Mouse (Mus musculus) heart, postnatal 25 days (tissue): Measurements from ENCODE around the gene Med24. TPM values are rescaled to one million over a fixed set of nuclear protein-coding genes. Genes with fewer than 3 reads are reported as not detected.
A peak's percentile ranks its signal among the peaks of the same experiment; 100 is the strongest.

Experiments used
- DNase-seq: peaks from one replicate; pipeline ENCODE4 v3.0.0; 2022; ENCODE audit warnings: low spot score
- intact Hi-C: fragments of 180-260 bp; cut with DNase I; formaldehyde crosslinking; loops from one replicate; pipeline ENCODE4 v1.15.1; 2025
- total RNA-seq, 2 experiments: library from RNA; stranded (reverse); gene quantifications; 2 replicates each; pipeline ENCODE4 v1.2.3; 2021

Gene Med24
- 10 to 100 TPM; 45.2 to 48.8 TPM for total RNA-seq

DNA sequence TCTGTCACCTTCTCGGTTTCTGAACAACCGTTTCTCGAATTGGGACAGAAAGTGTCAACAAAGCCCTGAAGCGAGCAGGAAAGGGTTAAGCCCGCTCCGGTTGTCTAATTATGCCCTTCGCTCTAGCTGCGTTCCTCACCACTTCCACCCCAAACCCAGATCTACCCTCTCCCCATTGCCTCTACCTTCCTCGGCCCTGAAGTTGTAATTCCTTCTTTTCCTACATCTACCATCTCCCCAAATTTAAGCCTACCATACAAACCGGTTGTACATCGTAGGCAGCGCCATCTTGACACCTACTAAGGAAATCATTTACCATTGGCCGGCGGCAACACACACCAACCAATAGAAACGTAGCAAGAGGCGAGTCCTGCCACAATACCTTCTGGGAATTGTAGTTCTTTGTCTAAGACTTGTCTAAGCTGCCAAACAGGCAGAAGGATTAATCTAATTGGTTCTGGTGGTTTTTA is at the start of gene Med24:
Gene Med24, minus strand, starts transcription at position 317 of the 470 bp plus-strand sequence.
- intact Hi-C loops: no loop called here

DNA sequence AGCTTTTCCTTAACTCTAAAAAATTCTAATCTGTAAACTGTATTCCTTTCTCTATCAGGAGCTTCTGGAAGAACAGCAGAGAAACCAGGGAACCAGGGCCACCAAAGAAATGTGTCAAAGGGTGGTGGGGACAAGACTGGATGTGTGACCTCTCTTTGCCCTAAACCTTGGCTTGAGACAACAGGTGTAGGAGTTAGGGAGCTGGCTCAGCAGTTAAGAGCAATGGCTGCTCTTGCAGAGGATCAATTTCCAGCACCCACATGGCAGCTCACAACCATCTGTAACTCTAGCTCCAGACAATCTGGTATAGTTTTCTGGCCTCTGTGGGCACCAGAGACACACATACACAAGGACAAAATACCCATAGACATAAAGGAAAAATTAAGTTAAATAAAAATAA is 48.7 kb upstream of the Med24 start:
- DNase-seq: no peak
- intact Hi-C loops: no loop called here

More for the DNA sequence above, at the start of gene Med24:
- DNase-seq: peak; percentile 83

DNA sequence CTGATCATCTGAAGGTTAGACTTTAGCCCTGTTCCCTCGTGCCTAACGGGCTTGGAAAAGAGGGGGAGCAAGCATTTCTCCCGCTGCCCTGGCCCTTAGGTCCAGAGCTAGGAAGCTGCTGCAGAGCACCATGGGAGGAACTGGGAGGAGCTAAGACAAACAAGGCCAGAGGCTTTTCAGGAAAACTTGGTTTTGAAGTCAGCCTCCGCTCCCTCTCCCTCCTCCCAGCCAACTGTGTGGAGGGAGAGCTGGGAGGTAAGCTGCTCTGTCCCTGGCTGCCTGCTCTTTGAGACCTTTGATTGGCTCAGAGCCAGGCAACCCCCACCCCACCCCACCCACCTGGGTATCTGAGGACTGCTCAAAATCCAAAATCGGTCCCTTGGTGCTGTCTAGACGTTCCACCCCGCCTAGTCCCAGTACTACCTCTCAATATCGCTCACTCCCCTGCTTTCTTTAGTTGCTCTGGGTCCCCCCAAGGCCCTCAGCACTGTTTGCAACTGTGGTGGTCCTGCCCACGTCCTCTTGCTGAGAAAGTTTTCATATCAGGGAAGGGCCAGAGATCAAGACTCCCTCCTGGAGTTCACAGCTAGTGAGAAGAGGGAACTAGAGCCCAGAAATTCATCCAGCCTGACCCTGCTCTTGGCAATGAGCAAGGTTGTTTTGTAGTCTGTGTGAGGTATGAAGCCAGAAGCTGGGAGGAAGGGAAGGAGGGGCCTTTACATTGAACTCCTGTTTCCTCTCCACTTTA is 47.8 kb upstream of the Med24 start:
- intact Hi-C loops: no loop called here

DNA sequence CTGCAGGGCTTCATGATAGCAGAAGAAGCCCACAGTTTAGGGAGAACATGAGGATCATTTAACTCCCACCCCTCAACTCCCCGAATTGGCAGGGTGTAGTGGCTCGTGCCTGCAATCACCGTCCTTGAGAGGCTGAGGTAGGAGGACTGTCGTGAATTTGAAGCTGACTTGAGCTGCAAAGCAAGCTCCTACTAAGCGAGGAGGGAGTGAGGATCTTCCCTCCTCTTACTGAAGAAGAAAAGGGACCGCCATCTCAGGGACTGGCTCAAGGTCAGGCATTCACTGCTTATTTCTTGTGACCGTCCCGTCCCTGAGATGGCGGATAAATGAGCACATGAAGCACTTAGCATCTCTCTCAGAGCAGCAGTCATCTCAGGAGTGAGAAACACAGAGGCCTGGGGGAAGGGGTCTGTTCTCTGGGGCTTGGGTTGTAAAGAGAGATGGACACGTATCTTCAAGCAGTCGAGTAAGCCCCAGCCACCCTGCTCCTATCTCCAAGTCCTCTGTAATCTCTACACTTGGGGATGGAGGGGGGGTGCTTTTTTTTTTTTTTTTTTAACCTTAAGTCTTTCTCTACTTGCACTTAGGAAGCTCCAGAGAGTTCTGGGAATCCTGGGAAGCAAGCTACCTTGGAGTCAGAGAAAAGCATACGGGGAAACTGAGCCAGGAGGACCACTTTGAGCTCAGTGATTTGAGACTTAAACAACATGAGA is 47.0 kb upstream of the Med24 start:
- intact Hi-C loops: no loop called here
- no peak for DNase-seq

More for the DNA sequence above, 47.8 kb upstream of the Med24 start:
- DNase-seq: peak; percentile 68

DNA sequence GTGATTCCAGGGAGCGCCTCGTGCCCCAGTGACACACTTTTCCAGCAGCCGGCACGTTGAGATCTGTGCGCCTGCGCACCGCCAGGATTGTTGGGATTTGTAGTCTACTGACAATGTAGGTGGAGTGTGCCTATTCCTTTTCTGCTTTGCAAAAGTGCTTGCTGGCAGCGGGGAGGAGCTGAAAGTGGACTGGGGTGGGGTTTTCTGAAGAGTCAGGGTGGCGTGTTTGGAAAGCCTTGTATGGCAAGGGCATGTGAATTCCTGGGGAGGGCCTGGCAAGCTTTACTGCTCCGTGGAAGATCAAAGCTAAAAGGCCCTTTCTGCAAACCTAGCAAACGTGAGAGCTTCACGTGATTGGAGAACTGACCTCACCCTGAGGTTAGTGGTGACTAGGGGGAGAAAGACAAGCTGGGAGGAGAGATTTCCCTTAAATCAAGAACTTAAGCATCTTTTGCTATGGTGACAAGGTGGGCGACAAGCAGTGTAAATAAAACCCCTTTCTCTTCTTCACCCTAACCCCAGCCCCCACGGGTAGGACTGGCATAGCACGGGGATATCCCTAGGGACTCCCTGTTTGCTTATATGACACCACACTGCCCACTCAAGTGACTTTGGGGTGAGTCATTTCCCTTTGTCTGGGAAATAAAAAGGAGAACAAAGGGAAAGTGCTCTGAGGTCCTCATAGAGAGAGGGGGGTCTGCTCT is 46.3 kb upstream of the Med24 start:
- intact Hi-C loops: loop anchor here (1.0 kb wide), 1 partner anchor 8 kb away; no protein-coding TSS in a partner anchor
- peak; percentile 100 for DNase-seq

DNA sequence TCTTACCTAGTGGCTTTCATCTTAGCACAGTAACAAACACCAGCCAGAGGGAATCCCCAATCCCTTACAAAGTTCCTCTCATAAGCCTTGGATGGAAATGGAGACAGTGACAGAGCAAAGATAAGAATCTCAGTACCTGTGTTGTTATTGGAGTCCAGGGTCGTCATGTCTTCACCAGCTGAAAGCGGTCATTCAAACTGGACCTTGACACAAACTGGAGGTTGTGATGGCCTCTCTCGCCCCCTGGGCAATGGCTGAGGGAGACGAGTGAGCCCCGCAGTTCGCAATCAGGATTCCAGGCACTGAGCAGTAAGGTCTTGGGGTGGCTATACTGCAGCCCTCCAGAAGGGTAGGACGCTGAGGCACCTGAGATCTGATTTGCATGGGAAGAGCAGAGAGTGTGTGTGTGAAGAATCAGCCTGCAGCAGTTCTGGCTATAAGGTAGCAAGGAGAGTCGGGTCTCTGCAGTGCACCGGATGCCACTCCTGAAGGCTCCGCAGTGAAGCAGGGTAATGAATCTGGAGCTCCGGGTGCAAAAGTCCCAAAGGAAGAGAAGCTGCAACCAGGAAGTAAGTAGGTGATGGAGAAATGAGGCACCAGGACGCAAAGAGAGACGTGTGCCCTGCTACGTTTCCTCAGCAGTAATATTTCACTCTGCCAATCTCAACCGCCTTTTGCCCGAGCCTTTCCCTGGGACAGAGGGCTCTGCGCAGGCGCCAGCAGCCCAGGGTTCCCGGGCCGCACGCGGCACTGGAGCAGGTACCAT is 45.5 kb upstream of the Med24 start, which contains the start of gene Nr1d1:
Gene Nr1d1, minus strand, starts transcription at position 752 of the 766 bp plus-strand sequence.
- intact Hi-C loops: loop anchor here (1.0 to 5.0 kb wide), 2 partner anchors 9 to 52 kb away; no protein-coding TSS in a partner anchor
- no peak for DNase-seq

DNA sequence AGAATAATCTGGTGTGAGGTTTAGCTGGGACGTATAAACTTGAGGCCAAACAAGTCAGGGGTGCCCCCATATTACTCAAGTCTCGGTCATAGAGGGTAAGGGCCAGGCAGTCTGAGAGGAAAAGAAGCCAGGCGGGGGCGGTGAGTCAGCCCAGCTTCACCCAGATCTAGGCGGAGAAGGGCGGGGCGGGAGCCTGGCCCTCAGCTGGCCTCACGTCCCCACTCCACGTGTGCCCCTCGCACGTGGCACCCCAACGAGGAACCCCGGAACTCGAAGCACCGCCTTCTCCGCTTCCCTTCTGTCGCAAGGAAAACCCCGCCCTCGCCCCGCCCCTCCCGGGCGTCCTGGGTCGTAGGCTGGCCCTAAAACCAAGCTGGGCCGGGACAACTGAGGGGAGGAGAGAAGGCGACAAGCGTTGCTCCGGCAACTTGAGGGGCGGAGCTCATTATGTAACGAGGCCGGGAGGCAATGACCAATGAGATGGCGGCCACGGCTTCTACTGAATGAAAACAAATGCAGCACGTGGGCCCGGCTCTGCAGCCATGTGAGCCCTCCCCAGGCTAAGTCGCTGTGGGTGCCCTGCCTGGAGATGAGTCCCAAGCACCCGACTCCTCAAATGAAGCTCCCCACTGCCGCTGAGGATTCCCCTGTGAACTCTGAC is 44.5 kb upstream of the Med24 start:
- intact Hi-C loops: loop anchor here (2.0 to 5.0 kb wide), 3 partner anchors 13 to 51 kb away; no protein-coding TSS in a partner anchor
- DNase-seq: peak; percentile 100

DNA sequence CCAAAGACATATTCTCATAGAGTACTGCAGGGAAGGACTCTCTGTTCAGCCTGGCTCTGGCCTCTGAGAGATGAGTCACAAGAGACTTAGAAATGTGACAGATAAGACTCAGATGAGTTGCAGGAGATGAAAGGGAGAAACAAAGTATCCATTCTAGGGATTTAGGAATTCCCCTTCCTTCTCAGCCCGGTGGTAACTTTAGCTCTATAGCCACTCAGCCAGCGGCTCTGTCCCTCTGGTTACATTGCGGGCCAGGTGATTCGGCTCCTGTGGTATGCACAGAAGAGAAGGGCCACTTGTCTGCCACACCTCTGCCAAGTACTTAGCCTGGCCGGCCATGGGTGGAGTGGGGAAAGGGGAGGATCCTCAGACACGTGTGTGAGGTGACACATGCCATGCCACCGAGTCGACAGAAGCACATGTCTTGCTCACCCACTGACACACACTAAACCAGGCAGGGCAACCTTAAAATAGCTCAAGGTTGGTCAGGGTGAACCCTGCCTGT is 43.5 kb upstream of the Med24 start:
- DNase-seq: peak; percentile 75
- intact Hi-C loops: loop anchor here (2.0 to 5.0 kb wide), 3 partner anchors 14 to 50 kb away; no protein-coding TSS in a partner anchor

DNA sequence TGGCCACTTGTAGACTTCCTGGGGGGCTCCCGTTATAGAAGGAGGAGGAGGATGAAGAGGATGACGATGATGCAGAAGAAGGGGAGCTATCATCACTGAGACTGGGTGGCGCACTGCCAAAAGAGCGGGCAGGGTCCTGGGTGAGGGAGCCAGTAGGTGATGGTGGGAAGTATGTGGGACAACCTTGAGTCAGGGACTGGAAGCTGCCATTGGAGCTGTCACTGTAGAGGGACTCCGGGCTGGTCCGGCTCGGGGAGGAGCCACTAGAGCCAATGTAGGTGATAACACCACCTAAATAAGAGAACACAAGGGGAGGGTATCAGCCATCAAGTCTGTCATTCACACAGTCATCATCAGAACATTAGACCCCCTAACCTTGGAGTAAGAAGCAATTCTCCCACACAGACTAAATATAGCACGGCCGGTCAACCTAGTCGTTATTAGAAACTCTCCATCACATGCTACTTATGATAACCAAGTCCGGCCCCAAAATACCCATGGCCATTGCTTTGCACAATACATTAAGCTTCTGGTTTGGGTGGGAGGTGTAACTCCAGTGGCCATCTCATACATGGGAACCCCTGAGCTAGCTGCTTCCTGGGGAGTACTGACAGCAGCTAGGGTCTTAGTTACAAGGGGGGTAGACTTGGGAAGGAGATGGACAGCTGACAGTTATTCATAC is 42.8 kb upstream of the Med24 start:
- intact Hi-C loops: loop anchor here (2.0 to 5.0 kb wide), 3 partner anchors 15 to 50 kb away; no protein-coding TSS in a partner anchor
- no peak for DNase-seq

DNA sequence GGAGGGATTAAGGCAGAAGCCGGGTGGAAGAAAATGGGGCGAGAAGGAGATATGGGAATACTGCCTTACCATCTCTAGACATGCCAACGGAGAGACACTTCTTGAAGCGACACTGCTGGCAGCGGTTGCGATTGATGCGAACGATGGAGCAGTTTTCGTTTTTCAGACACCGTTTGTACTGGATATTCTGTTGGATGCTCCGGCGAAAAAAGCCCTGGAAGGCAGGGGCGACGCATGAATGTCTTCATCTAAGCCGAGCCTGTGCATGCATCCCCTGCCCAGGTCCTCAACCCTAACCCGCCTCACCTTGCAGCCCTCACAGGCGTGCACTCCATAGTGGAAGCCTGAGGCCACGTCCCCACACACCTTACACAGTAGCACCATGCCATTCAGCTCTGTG is 41.9 kb upstream of the Med24 start:
- DNase-seq: no peak
- intact Hi-C loops: loop anchor here (5.0 kb wide), 1 partner anchor 49 kb away; no protein-coding TSS in a partner anchor

DNA sequence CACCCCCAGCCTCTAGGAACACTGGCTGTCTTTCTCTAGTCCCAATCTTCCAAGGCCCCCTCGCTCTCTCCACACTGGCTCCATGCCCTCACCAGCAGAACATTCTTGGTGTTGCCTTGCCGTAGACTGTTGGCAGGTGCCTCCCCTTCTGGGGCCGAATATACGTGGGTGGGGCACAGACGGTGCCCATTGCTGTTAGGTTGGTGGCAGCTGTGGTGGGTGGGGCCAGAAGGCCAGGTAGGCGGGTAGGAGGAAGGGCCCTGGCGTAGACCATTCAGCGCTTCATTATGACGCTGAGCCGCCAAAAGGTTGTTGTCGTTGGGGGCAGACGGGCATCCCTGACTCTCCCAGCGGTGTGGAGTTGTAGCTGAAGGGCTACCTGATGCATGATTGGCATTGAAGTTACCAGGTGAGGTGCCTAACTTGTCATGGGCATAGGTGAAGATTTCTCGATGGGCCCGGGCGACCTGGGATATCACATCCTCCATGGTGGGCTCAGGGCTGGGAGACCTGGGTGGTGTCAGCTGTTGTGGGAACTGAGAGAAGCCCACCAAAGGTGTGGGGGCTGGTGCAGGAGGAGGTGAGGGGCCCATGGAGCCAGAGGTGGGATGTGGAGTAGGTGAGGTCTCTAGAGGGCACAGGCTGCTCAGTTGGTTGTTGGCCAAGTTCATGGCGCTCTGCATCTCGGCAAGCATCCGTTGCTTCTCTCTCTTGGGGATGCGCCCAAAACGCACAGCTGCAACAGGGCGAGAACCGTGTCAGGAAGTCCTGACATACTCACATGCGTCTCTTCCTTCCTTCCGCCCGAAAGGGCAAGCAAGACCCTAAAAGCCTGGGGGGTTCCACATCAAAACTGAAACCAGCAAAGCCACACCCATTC is 41.1 kb upstream of the Med24 start:
- intact Hi-C loops: loop anchor here (5.0 kb wide), 1 partner anchor 48 kb away; no protein-coding TSS in a partner anchor
- no peak for DNase-seq

DNA sequence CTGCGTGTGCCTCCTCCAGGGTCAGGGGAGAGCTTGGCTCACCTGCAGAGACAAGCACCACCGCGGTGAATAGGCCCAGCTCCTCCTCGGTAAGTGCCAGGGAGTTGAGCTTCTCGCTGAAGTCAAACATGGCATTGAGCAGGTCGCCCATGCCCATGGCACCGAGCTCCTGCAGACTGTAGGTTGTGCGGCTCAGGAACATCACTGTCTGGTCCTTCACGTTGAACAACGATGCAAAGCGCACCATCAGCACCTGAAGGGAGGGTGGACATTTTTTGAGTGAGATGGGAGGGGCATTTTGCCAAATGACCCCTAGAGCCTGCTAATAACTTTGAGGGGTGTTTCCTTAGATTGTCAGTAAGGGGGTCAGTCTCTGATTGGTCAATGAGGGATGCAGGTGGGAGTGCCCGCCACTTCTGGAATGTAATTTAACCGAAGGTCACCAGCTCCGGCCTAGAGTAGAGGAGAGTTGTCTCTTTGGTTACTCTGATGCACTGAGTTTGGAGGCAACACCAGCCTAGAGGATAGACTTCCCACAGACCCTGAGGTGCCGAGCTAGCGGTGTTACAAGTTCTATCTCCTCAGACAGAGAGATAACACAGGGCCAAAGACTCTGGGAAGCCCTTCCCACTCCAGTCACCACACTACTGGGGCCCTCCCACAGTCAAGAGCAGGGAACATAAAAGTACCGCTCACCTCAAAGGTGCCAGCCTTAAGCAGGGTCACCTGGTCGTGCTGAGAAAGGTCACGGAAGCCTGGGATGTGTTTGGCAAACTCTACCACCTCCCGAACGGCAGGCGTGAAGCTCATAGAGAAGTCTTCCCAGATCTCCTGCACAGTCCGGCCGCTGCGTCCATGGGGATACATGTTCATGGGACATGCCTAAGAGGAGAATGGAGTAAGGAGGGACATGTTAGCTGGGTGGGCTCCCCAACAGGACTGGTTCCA is 40.0 kb upstream of the Med24 start:
- intact Hi-C loops: no loop called here
- DNase-seq: no peak

DNA sequence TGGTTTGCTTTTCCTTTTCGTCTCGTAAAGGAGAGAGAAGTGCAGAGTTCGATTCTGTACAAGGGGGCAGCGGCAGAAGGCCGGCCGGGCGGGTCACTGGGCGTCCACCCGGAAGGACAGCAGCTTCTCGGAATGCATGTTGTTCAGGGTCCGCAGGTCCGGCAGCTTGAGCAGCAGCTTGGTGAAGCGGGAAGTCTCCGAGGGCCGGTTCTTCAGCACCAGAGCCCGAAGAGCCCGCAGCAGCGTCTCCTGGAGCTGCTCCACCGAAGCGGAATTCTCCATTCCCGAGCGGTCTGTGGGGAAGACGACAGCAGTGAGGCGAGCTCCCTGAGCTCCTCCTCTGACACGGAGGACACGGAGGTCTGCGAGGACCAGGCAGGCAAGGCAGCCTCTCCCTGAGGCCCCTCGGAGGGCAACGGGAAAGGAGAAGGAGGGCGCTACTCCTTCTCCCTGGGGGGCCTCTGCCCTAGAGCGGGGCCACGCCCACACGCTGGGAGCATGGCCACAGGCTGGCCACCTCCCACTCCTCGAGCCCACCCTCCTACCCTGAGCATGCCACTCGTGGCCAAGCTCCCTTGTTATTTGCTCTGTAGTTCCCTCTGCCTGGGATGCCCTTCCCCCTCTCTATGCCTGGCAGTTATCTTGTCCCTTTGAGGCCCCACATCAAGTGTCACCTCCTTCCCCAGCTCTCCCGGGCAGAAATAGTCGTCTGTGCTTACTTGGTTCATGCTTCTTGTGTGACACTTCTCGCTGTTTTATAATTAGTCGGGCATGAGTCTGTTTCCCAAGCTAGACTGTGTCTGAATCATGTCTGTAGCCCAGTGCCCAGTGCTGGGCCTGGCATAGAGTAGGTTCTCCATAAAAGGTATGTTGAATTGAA is 39.1 kb upstream of the Med24 start:
- no peak for DNase-seq
- intact Hi-C loops: no loop called here

DNA sequence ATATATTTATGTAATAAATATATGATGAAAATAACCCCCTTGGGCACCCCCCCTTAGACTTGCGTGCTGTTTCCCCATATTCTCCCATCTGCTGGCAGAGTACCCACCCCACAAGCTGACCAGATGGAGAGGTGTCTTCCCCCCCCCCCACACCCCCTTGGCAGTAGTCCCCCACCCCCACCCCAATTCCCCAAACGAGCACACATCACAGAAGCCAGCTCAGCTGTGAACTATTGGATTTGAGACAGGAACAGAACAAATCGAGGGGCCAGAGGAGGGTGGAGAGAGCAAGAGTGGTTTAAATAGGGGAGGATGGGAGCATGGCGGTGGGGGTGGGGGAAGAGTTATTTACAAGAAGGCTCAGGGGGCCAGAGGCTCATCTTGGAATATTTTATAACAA is 38.5 kb upstream of the Med24 start:
- intact Hi-C loops: no loop called here
- no peak for DNase-seq

DNA sequence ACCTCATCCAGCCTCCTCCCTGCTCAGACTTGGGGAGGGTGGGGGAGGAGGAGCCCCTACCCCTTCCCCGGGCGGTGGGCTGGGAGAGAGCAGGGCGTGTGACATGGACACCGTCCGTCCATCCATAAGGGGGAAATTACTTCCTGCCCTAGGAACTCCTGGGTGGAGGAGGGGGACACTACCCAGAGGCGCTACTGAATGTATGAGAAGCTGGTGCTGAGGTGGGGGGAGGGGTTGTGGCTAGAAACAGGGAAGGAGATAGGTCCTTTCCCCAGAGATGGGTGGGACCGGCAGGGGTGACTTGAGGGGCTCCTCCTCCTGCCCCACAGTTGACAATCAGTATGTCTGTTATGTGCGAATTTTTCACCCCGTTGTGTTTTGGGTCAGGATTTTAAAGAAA is 38.0 kb upstream of the Med24 start:
- no peak for DNase-seq
- intact Hi-C loops: no loop called here
